Mouse (Mus musculus) midbrain, embryonic 16.5 days (tissue): ENCODE measurements around the gene Cblb. TPM values are rescaled to one million over a fixed set of nuclear protein-coding genes. Genes with fewer than 3 reads are reported as not detected.

Experiments used
- ATAC-seq: fragments of 200-750 bp; cut with Nextera tagmentation; 2 replicates; pipeline ENCODE4 v1.8.0; 2017; ENCODE audit warnings: moderate TSS enrichment
- H3K27ac ChIP-seq: fragments of 300-500 bp; sonication (generic); 2 replicates; pipeline ENCODE4 v1.5.1; 2014; ENCODE audit warnings: mild to moderate bottlenecking, low read length, mixed read lengths
- H3K27me3 ChIP-seq: fragments of 300-500 bp; sonication (generic); 2 replicates; pipeline ENCODE4 v1.6.1; 2014; ENCODE audit warnings: low read depth, low read length, mixed read lengths; ENCODE audit not compliant: control insufficient read depth, insufficient read depth
- H3K36me3 ChIP-seq: fragments of 300-500 bp; sonication (generic); 2 replicates; pipeline ENCODE4 v1.6.1; 2014; ENCODE audit warnings: mild to moderate bottlenecking, low read length, moderate library complexity, mixed read lengths; ENCODE audit not compliant: control insufficient read depth, insufficient read depth
- H3K4me1 ChIP-seq: fragments of 300-500 bp; sonication (generic); 2 replicates; pipeline ENCODE4 v1.6.1; 2014; ENCODE audit warnings: mild to moderate bottlenecking, low read length, mixed read lengths; ENCODE audit not compliant: control insufficient read depth, insufficient read depth
- H3K4me2 ChIP-seq: fragments of 300-500 bp; sonication (generic); 2 replicates; pipeline ENCODE4 v1.6.1; 2014; ENCODE audit warnings: mild to moderate bottlenecking, low read length, mixed read lengths
- H3K4me3 ChIP-seq: fragments of 300-500 bp; sonication (generic); 2 replicates; pipeline ENCODE4 v1.5.1; 2014; ENCODE audit warnings: low read depth, mild to moderate bottlenecking, low read length, moderate library complexity, mixed read lengths
- H3K9ac ChIP-seq: fragments of 300-500 bp; sonication (generic); 2 replicates; pipeline ENCODE4 v1.6.1; 2014; ENCODE audit warnings: low read depth, low read length, mixed read lengths
- H3K9me3 ChIP-seq: fragments of 300-500 bp; sonication (generic); replicated peaks from 2 replicates; pipeline ENCODE4 v1.6.1; 2014; ENCODE audit warnings: mild to moderate bottlenecking, low read length, mixed read lengths; ENCODE audit not compliant: control insufficient read depth, poor library complexity, severe bottlenecking
- WGBS: fragments of 180-500 bp; shearing (Covaris S2); extraction: QIAGEN DNeasy Blood & Tissue Kit; methylation state at CpG from one replicate; pipeline ENCODE4 v1.1.7; 2014; 5-methylcytosine and 5-hydroxymethylcytosine counted together
- polyA plus RNA-seq: library from polyadenylated mRNA; unstranded; fragments of >200 nt; fragmentation: Nextera tagmentation; extraction: Ambion mirVana; gene quantifications from 2 replicates; pipeline ENCODE4 v1.2.1, GENCODE M21; 2015

Cblb gene
- polyA plus RNA-seq, 1 experiment from 2014 or later = 10.4 TPM

DNA sequence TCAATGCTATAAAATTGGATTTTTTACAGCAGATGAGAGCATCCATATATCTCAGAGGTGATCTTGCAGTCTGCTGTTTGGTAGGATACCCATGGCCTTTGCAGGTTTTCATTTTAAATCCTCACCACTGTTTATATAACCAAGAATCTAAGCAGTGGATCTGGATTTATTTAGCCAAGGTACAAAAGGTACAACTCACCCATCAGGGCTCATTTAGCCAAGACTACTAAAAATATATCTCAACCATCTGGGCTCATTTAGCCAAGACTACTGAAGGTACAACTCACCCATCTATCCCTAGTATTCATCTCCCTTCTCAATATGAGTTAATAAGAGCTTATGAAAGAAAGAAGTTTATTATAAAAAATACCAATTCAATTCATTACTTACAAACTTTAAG, 142.2 kb downstream of the Cblb start:
- Histone ChIP-seq H3K9me3 (no peaks in the 10 kb centered on the region), H3K4me1 (no peaks in the 10 kb centered on the region), H3K36me3 (0 out of 2 replicates have a peak, but pooled peaks cover 5% of the 10 kb centered on the region), H3K27ac (no peak overlapping the region), H3K4me2 (no peak overlapping the region), H3K27me3 (no peaks in the 10 kb centered on the region), H3K4me3 (no peak overlapping the region), H3K9ac (no peak overlapping the region)
- ATAC-seq = no peak

DNA sequence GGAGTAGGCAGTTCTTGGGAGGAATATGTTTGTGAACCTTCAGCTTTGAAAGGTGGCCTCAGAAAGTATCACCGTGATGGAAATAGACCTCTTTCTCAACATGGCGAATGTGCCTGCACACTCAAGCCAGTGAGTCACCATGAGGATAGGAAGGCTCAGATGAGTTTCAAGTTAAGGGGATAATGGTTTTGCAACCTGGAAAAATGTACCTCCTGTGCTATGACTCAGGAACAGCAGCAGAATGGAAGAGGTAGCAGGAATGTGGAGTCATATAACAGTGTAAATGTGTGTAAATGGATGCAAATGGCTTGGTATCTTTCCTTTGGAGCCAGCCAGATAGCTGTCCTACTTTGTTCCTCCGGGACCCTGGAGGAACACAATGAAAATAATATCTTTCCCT, 148.8 kb downstream of the Cblb start:
- 98% methylated on average over 3 of the region's 3 CpGs for WGBS
- H3K9ac ChIP-seq = no peak overlapping the region
- no peaks in the 10 kb centered on the region for H3K27me3 ChIP-seq
- H3K4me1 ChIP-seq = no peaks in the 10 kb centered on the region
- H3K4me2 ChIP-seq = no peak overlapping the region
- no peak for ATAC-seq
- H3K9me3 ChIP-seq = no peaks in the 10 kb centered on the region
- no peak overlapping the region for H3K27ac ChIP-seq
- H3K36me3 ChIP-seq = peaks cover 9% of the 10 kb centered on the region; the same call in 1 of the 2 replicates
- H3K4me3 ChIP-seq = no peak overlapping the region

- Histone ChIP-seq H3K9ac (no peak overlapping the region), H3K36me3 (peaks cover 10% of the 10 kb centered on the region), H3K4me3 (no peak overlapping the region), H3K9me3 (no peaks in the 10 kb centered on the region), H3K27me3 (no peaks in the 10 kb centered on the region), H3K4me1 (no peaks in the 10 kb centered on the region), H3K27ac (no peak overlapping the region), H3K4me2 (no peak overlapping the region)
- no peak for ATAC-seq
- 92% methylated on average over 7 of the region's 7 CpGs for WGBS
Observed at GRCm38 (mm10) chr16:52182057-52182456, 151.0 kb downstream of the Cblb start.

GRCm38 (mm10) chr16:52184350-52184749, 153.3 kb downstream of the Cblb start:
- WGBS = 90% methylated on average over 10 of the region's 10 CpGs
- Histone ChIP-seq H3K4me2 (no peak overlapping the region), H3K36me3 (peaks cover 10% of the 10 kb centered on the region), H3K4me1 (no peaks in the 10 kb centered on the region), H3K4me3 (no peak overlapping the region), H3K27me3 (no peaks in the 10 kb centered on the region), H3K27ac (no peak overlapping the region), H3K9ac (no peak overlapping the region), H3K9me3 (no peaks in the 10 kb centered on the region)
- no peak for ATAC-seq

GRCm38 (mm10) chr16:52186731-52187130, 155.7 kb downstream of the Cblb start:
- no peaks in the 10 kb centered on the region for H3K27me3 ChIP-seq
- H3K4me3 ChIP-seq = no peak overlapping the region
- no peak overlapping the region for H3K4me2 ChIP-seq
- H3K36me3 ChIP-seq = peaks cover 10% of the 10 kb centered on the region
- no peak overlapping the region for H3K27ac ChIP-seq
- no peak for ATAC-seq
- WGBS = 72% methylated on average over 10 of the region's 10 CpGs
- no peaks in the 10 kb centered on the region for H3K9me3 ChIP-seq
- H3K9ac ChIP-seq = no peak overlapping the region
- H3K4me1 ChIP-seq = no peaks in the 10 kb centered on the region; the same call in 1 of the 2 replicates

GRCm38 (mm10) chr16:52189103-52189502, 158.1 kb downstream of the Cblb start:
- Histone ChIP-seq H3K4me3 (no peak overlapping the region), H3K4me2 (no peak overlapping the region), H3K36me3 (peaks cover 7% of the 10 kb centered on the region; the same call in 1 of the 2 replicates), H3K27ac (no peak overlapping the region), H3K9ac (no peak overlapping the region), H3K27me3 (no peaks in the 10 kb centered on the region), H3K4me1 (no peaks in the 10 kb centered on the region; the same call in 1 of the 2 replicates), H3K9me3 (no peaks in the 10 kb centered on the region)
- WGBS = 64% methylated on average over 1 of the region's 2 CpGs
- peak; percentile 50; the same call in 1 of the 2 replicates for ATAC-seq

- no peak overlapping the region for H3K4me2 ChIP-seq
- no peaks in the 10 kb centered on the region; the same call in 1 of the 2 replicates for H3K4me1 ChIP-seq
- H3K9ac ChIP-seq = no peak overlapping the region
- 91% methylated on average over 5 of the region's 5 CpGs for WGBS
- H3K9me3 ChIP-seq = no peaks in the 10 kb centered on the region
- H3K36me3 ChIP-seq = peaks cover 6% of the 10 kb centered on the region; the same call in 1 of the 2 replicates
- no peak overlapping the region for H3K4me3 ChIP-seq
- ATAC-seq = no peak
- H3K27ac ChIP-seq = no peak overlapping the region
- no peaks in the 10 kb centered on the region for H3K27me3 ChIP-seq
Observed at GRCm38 (mm10) chr16:52190714-52191113, 159.7 kb downstream of the Cblb start.

DNA sequence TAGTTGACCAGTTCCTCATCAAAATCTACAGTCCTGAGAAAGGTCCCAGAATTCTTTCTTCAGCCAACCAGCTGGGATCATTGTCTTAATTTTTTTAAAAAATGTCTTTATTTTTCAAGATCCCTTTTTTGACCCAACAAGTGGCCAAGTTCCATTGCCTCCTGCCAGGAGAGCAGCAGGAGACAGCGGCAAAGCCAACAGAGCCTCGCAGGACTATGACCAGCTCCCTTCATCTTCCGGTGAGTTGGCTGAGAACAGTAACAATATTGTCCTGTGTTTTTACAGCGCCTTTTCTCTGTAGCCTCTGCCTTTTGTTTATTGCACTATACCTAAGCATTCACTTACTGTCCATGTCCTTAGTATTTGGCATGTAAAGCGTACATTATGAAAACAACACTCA, 163.0 kb downstream of the Cblb start:
- Histone ChIP-seq H3K4me3 (no peak overlapping the region), H3K27me3 (no peaks in the 10 kb centered on the region), H3K9me3 (no peaks in the 10 kb centered on the region), H3K36me3 (0 out of 2 replicates have a peak, but pooled peaks cover 7% of the 10 kb centered on the region), H3K27ac (no peak overlapping the region), H3K9ac (no peak overlapping the region), H3K4me2 (no peak overlapping the region), H3K4me1 (no peaks in the 10 kb centered on the region; the same call in 1 of the 2 replicates)
- 88% methylated on average over 5 of the region's 5 CpGs for WGBS
- ATAC-seq = no peak

GRCm38 (mm10) chr16:52194866-52195265, 163.8 kb downstream of the Cblb start:
- no peaks in the 10 kb centered on the region for H3K27me3 ChIP-seq
- H3K9me3 ChIP-seq = no peaks in the 10 kb centered on the region
- no peak overlapping the region for H3K4me2 ChIP-seq
- 0 out of 2 replicates have a peak, but pooled peaks cover 7% of the 10 kb centered on the region for H3K36me3 ChIP-seq
- no peak for ATAC-seq
- H3K27ac ChIP-seq = no peak overlapping the region
- H3K4me3 ChIP-seq = no peak overlapping the region
- 96% methylated on average over 3 of the region's 3 CpGs for WGBS
- no peaks in the 10 kb centered on the region; the same call in 1 of the 2 replicates for H3K4me1 ChIP-seq
- no peak overlapping the region for H3K9ac ChIP-seq
